Mouse (Mus musculus) splenic B cell, adult 2 months (primary cell): ENCODE results near the gene Gm47959.

Source experiments
- DNase-seq: peaks from one replicate; pipeline ENCODE4 v3.0.0-alpha.2; 2011; ENCODE audit warnings: low read depth, low spot score
- H3K27me3 ChIP-seq: 2 replicates; pipeline ENCODE4 v1.6.1; 2012; ENCODE audit warnings: mild to moderate bottlenecking, low read length, moderate library complexity, mixed read lengths; ENCODE audit not compliant: control insufficient read depth, poor library complexity, insufficient read depth, severe bottlenecking
- H3K36me3 ChIP-seq: 2 replicates; pipeline ENCODE4 v1.6.1; 2012; ENCODE audit warnings: mild to moderate bottlenecking, low read length, moderate library complexity, mixed read lengths; ENCODE audit not compliant: control insufficient read depth, poor library complexity, insufficient read depth, severe bottlenecking

Gene Gm47959

DNA sequence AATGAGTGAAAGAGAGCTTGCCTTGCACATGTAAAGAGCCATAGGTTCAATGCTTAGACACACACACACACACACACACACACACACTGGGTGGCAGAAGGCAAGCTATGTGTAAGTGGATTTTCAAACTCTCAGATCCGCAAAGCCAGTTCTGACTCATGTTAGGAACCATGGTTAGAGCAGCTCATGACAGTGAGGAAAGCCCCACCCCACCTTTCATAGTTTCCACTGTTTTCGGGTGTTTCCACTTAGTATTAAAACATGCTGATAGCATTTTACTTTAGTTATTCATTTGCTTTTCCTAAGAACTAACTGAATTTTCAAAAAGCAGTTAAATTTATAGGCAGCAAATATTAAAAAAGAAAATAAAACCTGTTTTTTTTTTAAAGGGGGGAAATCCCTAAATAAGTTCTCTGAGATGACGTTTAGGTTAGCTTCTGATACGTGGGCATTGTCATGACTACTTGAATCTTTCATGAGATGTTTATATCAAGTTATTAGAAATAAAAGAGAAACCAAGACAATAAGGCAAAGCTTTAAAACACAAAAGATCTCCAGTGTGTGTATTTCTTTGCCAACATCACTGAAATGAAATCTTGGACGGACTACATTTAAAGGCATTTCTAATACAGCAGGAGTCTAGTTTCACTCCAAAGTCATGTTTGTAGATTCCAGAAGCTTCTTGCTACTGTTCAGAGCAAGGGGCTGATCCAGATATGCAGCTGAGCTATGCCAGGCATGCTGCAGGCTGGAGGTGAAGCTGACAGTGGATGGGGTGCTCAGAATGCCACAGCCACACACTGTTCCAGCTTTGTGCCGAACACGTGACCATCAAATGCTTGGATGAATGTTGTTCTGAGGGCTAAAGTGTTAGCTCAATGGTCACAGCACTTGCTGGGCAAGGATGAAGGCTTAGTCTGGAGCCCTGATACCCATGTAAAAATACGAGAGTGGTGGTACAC lies 6.2 kb downstream of the Gm47959 start:
- H3K27me3 ChIP-seq = no peaks in the 10 kb centered on the region
- H3K36me3 ChIP-seq = no peaks in the 10 kb centered on the region
- no peak for DNase-seq

DNA sequence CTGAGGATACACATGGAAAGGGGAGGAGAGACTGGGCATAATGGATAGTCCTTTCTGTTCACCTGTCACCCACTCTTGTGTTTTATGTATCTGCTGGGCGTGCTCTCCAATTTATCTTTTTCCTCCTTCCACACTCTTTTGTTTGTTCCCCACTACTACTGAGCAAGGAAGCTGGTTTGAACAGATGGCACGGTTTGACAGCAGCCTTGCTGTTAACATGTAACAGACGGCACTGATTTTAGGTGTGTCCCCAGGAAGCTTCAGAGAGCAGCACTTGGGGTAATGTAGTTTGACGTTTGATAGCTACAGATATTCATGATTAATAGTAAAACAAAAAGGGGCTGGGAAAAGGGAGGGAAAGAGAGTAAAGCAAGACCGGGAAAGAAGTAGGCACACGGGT lies 7.1 kb downstream of the Gm47959 start:
- no peak for DNase-seq
- H3K27me3 ChIP-seq = no peaks in the 10 kb centered on the region
- no peaks in the 10 kb centered on the region for H3K36me3 ChIP-seq

DNA sequence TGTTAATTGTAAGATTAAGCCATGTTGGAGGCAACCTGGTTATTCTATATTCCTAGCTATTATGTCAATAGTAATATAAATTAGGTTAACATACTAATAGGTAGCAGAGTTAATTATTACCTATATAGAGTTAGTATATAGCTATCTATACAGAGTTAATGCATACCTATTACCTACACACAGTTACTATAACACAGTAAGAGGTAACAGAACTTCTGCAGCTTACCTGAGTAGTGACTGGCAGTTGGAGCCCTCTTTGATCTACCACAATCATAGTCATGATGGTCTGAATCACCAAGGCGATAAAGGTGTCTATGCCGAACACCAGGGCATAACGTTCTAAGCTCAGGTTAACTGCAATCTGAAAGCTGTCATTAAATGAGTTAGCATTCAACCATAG lies 14.1 kb downstream of the Gm47959 start:
- no peak for DNase-seq
- H3K36me3 ChIP-seq = no peaks in the 10 kb centered on the region
- no peaks in the 10 kb centered on the region for H3K27me3 ChIP-seq

DNA sequence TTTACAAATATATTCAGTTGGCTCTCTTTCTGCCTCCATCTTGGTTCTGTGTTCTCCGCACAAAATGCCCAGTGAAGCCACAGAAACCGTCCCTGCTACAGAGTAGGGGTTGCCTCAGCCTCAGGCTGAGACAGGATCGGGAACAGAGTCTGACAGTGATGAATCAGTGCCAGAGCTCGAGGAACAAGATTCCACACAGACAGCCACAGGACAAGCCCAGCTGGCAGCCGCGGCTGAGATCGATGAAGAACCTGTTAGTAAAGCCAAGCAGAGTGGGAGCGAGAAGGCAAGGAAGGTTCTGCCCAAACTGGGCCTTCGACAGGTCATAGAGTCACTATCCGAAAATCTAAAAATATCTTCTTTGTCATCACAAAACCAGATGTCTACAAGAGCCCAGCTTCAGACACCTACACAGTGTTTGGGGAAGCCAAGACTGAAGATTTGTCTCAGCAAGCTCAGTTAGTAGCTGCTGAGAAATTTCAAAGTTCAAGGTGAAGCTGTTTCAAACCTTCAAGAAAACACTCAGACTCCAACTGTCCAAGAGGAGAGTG lies 15.1 kb downstream of the Gm47959 start:
- Histone ChIP-seq H3K36me3 (no peaks in the 10 kb centered on the region), H3K27me3 (no peaks in the 10 kb centered on the region)
- DNase-seq = no peak

DNA sequence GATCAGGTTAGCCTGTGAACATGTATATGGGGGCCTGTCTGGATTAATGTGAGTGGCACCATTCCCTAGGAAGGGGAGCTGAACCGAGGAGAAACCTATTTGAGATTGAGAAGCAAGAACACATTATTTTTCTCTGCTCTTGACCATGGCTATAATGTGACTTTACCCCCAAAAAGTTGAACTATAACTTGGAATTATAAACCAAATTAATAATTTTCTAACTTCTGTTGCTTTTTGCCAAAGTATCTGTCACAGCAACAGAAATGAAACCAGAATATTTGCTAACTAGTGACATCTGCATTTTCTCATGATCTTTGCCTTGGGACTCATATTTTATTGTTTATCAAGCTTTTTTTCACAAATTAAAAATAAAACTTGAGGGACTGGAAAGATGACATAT lies 16.2 kb downstream of the Gm47959 start:
- Histone ChIP-seq H3K36me3 (no peaks in the 10 kb centered on the region), H3K27me3 (no peaks in the 10 kb centered on the region)
- DNase-seq = no peak

DNA sequence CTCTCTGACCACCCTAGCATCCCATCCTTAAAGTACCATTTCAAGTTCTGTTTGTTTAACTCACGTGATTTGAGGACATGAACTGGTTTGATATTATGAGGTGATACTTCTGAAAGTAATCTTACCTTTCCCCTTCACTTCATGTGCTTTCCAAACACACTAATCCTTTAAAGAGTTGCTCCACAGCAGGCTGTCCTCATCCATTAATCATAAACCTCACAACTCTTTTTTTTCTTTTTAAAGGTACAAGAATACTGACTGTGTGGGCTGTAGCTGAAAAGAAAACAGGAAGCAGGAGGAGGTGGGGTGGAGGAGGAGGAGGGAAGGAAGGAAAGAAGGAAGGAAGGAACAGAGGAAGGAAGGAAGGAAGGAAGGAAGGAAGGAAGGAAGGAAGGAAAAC lies 31.6 kb downstream of the Gm47959 start:
- Histone ChIP-seq H3K36me3 (no peaks in the 10 kb centered on the region), H3K27me3 (no peaks in the 10 kb centered on the region)
- no peak for DNase-seq

DNA sequence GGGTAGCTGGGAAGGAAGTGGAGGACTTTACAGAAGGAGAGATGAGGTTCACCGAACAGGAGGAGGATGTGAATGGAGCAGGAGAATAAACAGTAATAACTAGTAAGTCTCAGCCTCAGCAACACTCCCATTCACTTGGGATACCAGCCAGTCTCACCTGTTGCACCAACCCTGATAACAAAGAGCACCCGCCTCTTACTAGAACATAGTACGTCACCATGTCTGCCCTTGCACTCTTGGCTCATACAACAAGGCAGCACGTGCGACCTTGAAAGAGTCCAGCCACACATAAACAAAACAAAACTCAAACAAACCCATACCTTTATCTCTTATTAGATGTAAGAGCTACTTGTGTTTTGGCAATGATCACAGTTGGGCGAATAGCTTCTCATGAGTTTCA lies 32.2 kb downstream of the Gm47959 start:
- Histone ChIP-seq H3K27me3 (no peaks in the 10 kb centered on the region), H3K36me3 (no peaks in the 10 kb centered on the region)
- DNase-seq = no peak

DNA sequence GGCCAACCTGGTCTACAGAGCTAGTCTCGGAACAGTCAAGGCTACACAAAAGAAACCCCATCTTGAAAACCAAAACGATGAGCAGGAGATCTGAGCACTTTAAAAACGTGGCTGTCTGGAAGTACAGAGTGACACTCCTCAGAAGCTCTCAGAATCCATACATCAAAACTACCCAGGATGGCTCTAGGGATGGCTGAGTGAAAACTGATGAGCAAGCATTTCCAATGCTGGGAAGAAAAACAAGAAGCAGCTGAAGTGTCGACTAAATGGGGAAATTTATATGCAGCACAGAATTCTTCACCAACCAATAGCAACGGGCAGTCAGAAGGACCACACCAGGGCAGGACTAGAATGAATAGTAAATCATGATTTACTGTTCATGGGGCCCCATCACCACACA lies 34.2 kb downstream of the Gm47959 start:
- no peaks in the 10 kb centered on the region for H3K27me3 ChIP-seq
- no peaks in the 10 kb centered on the region for H3K36me3 ChIP-seq
- no peak for DNase-seq

DNA sequence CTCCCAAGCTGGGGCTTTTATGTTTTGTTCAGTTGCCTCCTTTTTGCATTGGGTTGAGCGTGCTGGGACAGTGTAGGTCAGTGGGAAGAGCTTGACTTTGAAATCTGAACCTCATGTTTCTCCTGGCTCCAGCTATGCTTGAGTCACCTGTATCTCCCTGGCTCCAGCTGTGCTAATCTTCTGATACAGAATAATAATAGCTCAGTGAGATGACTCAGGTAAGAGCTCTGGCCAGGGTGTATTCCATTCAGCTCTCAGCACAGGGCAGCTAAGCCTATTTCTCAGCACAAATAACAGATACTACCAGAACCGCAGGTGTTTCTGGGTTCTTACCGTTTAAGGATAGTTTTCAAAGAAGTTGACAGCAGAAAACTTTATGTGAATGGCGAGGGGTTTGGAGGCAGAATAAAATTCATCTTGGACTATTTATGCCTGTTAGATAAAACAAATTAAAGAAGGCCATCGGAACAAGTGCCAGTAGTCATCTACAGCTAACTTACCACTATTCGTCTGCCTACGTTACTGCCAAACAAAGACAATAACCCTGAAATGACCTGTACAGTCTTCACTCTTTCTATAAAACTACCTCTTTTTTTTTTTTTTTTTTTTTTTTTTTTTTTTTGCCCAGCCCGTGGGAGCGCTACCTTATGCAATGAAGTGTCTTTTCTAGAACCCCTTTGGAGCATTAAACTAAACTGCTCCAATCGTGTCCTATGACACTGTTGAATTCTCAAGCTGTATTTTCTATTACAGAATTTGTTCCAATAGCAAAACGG lies 36.7 kb downstream of the Gm47959 start:
- no peaks in the 10 kb centered on the region for H3K36me3 ChIP-seq
- no peak for DNase-seq
- no peaks in the 10 kb centered on the region for H3K27me3 ChIP-seq

DNA sequence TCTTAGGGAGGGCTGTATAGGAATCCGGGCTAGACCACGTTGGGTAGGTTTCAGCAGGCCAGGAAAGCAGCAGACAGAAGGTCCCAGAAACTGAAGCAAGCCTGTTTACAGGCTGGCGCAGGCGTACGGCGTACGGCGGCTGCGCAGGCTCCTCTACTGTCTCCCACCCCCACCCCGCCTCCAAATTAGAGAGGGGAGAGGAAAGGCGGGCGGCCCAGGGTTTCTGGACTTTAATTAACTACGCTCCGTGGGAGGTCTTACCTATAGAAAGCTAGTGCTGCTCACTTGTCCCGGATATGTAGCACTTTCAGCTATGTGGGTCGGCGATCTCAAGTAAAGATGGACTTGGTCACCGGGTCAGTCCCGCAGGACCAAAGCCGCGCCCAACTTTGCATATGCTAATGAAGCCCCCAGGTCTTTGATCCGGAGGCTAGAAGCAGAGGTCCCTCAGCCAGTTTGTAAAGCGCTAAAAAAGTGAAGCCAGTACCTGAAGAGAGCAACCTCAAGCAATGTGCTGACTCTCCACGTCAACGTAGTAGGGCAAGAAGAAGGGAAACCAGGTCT lies 37.8 kb downstream of the Gm47959 start, which contains the start of gene Slc19a3:
TSS of gene Slc19a3 (minus strand) at position 340 of the 564 bp plus-strand sequence.
- Histone ChIP-seq H3K27me3 (no peaks in the 10 kb centered on the region), H3K36me3 (no peaks in the 10 kb centered on the region)
- no peak for DNase-seq

DNA sequence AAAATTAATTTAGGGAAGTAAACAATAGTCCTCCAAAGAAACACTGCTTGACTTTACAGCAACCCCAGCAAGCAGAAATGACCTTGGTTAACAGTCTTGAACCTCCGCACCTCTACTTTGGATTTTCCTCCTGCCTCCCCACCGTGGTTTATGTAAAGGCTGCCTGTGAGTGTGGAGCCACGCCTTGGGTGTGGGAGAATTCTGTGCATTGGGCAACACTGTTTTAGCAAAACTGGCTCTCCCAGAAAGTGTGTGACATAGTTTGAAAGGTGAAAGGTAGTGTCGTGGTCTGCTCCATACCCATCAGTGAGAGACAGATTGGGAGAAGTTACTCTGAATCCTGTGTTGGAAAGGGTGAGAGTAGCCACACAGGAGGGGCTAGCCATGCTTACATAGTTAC lies 38.7 kb downstream of the Gm47959 start:
- Histone ChIP-seq H3K27me3 (no peaks in the 10 kb centered on the region), H3K36me3 (no peaks in the 10 kb centered on the region)
- DNase-seq = no peak

DNA sequence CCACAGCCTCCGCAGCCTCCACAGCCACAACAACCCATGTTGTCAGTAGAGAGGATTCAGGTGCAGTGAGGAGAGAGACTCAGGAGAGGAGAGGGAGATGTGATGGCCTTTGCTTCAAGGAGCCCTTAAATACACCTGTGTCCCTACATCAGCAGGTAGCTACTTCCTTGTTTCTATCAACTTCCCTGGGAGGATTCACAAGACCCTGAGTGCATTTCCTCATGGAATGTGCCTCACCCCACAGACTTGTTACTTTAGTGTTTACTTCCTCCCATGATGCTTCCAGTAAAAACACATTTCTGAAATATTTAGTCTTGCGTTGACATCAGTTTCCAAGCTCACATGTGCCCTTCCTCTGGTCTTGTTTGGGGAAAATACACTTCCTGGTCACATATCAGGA lies 42.0 kb downstream of the Gm47959 start, which contains the start of gene Krtap28-10:
TSS of gene Krtap28-10 (minus strand) at position 101 of the 400 bp plus-strand sequence.
- Histone ChIP-seq H3K36me3 (no peaks in the 10 kb centered on the region), H3K27me3 (no peaks in the 10 kb centered on the region)
- DNase-seq = no peak

DNA sequence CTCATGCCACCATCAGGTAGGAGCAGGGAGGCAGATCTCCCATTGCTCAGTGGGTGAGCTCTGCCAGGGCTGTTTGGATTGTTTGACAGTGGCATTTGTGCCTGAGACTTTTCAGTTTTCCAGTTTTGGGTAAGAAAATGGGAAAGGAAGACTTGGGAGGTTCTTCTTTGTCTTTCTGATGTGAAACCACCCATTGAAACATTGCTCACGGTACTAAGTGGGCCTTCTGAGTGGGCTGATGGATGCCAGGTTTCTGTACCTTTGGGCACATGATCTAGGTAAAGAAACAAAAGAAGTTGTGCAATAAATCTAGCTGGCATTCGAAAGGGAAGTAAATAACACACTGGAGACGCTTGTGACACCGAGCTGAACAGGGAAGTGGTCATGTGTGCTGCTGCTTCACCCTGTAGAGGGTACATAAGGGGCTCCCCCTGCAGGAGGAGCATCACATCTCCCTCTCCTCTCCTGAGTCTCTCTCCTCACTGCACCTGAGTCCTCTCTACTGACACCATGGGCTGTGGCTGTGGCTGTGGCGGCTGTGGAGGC lies 44.6 kb downstream of the Gm47959 start, which contains the start of gene Gm47969:
TSS of gene Gm47969 (plus strand) at position 51 of the 546 bp plus-strand sequence.
- DNase-seq = no peak
- Histone ChIP-seq H3K27me3 (no peaks in the 10 kb centered on the region), H3K36me3 (no peaks in the 10 kb centered on the region)
